Mouse (Mus musculus) heart, postnatal 36 days (tissue): ENCODE data around the gene Nkpd1. TPM values are rescaled to one million over a fixed set of nuclear protein-coding genes. Genes with fewer than 3 reads are reported as not detected.

Experiments used
- DNase-seq, 2 experiments: peaks; one replicate each; pipeline ENCODE4 v3.0.0; 2021 to 2022
- intact Hi-C: fragments of 180-260 bp; cut with DNase I; formaldehyde crosslinking; loops from one replicate; pipeline ENCODE4 v1.15.1; 2025
- total RNA-seq, 2 experiments: library from RNA; stranded (reverse); gene quantifications; 2 replicates each; pipeline ENCODE4 v1.2.3; 2021

Gene Nkpd1
- total RNA-seq = not detected

GRCm38 (mm10) chr7:19517652-19518365, at the start of gene Nkpd1:
TSS of gene Nkpd1 (plus strand) at chr7:19517838.
- DNase-seq = no peak
- intact Hi-C loops = no loop called here

GRCm38 (mm10) chr7:19468279-19468678, 49.4 kb upstream of the Nkpd1 start:
- intact Hi-C loops = no loop called here
- no peak for DNase-seq

- intact Hi-C loops = no loop called here
- DNase-seq = no peak
These were observed 48.2 kb upstream of the Nkpd1 start for GRCm38 (mm10) chr7:19469404-19469803.

GRCm38 (mm10) chr7:19470308-19470707, 47.3 kb upstream of the Nkpd1 start:
- intact Hi-C loops = no loop called here
- no peak for DNase-seq

- intact Hi-C loops = no loop called here
- no peak for DNase-seq
These were observed 45.2 kb upstream of the Nkpd1 start for GRCm38 (mm10) chr7:19472403-19472802.

GRCm38 (mm10) chr7:19473875-19474443, 43.7 kb upstream of the Nkpd1 start:
- peak; percentile 71 to 82 for DNase-seq
- intact Hi-C loops = no loop called here

- intact Hi-C loops = loop anchor here (2.0 kb wide), 1 partner anchor 14 kb away; the partner anchor contains the start of gene Exoc3l2
- DNase-seq = no peak
These were observed 40.6 kb upstream of the Nkpd1 start for GRCm38 (mm10) chr7:19477084-19477483.

- intact Hi-C loops = loop anchor here (2.0 kb wide), 1 partner anchor 15 kb away; the partner anchor contains the start of gene Exoc3l2
These were observed 39.8 kb upstream of the Nkpd1 start for GRCm38 (mm10) chr7:19477624-19478384.

GRCm38 (mm10) chr7:19483281-19483680, 34.4 kb upstream of the Nkpd1 start:
- DNase-seq = no peak
- intact Hi-C loops = no loop called here

More at GRCm38 (mm10) chr7:19477624-19478384, 39.8 kb upstream of the Nkpd1 start:
- DNase-seq = no peak

- intact Hi-C loops = no loop called here
- DNase-seq = no peak
These were observed 32.1 kb upstream of the Nkpd1 start for GRCm38 (mm10) chr7:19485488-19485887.

- intact Hi-C loops = no loop called here
- no peak for DNase-seq
These were observed 31.1 kb upstream of the Nkpd1 start for GRCm38 (mm10) chr7:19486549-19486948.

GRCm38 (mm10) chr7:19489525-19489924, 28.1 kb upstream of the Nkpd1 start:
- no peak for DNase-seq
- intact Hi-C loops = no loop called here

GRCm38 (mm10) chr7:19491731-19492130, 25.9 kb upstream of the Nkpd1 start:
- intact Hi-C loops = no loop called here
- peak; percentile 34 to 47 for DNase-seq

GRCm38 (mm10) chr7:19494751-19495474, 22.7 kb upstream of the Nkpd1 start:
- intact Hi-C loops = no loop called here
- DNase-seq = no peak

GRCm38 (mm10) chr7:19495521-19496213, 22.0 kb upstream of the Nkpd1 start:
- DNase-seq = peak in 1 of 2 experiments; percentile 31
- intact Hi-C loops = no loop called here

- intact Hi-C loops = no loop called here
- no peak for DNase-seq
These were observed 21.5 kb upstream of the Nkpd1 start for GRCm38 (mm10) chr7:19496214-19496555.

GRCm38 (mm10) chr7:19498326-19498725, 19.3 kb upstream of the Nkpd1 start:
- DNase-seq = no peak
- intact Hi-C loops = no loop called here

GRCm38 (mm10) chr7:19500420-19501363, 16.9 kb upstream of the Nkpd1 start:
- intact Hi-C loops = loop anchor here (5.0 kb wide), 1 partner anchor 93 kb away; no protein-coding TSS in a partner anchor
- no peak for DNase-seq

GRCm38 (mm10) chr7:19501658-19502057, 16.0 kb upstream of the Nkpd1 start:
- DNase-seq = no peak
- intact Hi-C loops = loop anchor here (2.0 to 5.0 kb wide), 3 partner anchors 37 to 117 kb away; no protein-coding TSS in a partner anchor
